Mouse (Mus musculus): Measurements from ENCODE around the gene Ifrd2.
"Not testable (repeated sequence)": the region's sequence is repeated elsewhere in the genome, so short reads cannot be mapped to it uniquely, and the experiment has no call there.

The Ifrd2 gene

DNA sequence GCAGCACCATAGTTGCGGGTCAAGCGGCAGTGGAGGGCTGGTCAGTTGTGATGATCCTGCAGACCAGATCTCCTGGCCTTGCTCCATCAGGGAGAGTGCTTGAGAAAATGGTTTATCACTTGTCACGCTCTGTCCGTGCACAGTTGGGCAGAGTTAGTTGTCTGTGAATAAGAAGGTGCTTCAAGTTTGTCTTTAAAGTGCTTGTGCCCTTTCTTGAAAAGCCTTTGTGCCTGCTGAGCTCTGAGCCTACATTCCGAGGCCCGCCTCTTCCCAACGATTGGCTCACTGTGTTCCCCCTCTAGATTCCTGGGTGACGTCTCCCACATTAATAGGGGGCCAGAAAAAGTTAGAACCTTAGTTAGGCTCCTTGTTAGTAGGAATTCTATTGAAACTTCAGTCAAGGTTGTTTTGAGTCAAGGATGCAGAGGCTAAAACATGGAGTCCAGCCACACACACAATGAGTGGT lies 35.5 kb upstream of the Ifrd2 start:
- DNase-seq (ENCODE audit: low read depth, low spot score), result no peak

DNA sequence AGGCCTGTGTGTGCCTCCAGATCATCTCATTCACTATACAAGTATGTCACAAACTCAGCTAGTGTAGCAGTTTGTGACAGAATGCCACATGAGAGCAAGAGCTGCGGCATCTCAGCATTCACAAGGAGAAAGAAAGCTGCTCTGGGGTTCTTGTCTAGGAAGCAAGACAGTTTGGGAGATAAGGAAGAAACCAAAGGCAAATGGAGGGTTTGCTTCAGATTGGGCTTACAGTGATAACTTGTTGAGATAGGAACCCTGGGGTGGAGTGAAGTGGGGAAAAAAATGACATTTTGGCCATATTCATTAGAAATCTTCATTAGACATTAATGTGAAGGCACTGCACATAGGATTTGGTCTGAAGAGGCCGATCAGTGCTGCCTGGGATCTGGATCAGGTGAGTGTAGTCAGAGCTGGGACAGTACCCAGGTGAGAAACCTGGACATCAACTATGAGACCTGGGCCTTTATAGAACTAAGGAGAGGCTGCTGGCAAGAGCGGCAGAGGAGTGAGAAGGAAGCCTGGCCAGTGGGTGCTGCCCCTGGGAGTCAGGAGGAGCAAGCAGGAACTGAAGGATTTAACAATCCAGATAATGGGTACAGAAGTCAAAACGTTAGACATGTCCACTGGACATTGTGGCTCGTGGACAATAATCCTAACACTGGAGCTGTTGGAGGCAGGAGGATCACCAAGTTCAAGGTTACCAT lies 34.6 kb upstream of the Ifrd2 start:
- no peak for DNase-seq (ENCODE audit: low read depth, low spot score)

DNA sequence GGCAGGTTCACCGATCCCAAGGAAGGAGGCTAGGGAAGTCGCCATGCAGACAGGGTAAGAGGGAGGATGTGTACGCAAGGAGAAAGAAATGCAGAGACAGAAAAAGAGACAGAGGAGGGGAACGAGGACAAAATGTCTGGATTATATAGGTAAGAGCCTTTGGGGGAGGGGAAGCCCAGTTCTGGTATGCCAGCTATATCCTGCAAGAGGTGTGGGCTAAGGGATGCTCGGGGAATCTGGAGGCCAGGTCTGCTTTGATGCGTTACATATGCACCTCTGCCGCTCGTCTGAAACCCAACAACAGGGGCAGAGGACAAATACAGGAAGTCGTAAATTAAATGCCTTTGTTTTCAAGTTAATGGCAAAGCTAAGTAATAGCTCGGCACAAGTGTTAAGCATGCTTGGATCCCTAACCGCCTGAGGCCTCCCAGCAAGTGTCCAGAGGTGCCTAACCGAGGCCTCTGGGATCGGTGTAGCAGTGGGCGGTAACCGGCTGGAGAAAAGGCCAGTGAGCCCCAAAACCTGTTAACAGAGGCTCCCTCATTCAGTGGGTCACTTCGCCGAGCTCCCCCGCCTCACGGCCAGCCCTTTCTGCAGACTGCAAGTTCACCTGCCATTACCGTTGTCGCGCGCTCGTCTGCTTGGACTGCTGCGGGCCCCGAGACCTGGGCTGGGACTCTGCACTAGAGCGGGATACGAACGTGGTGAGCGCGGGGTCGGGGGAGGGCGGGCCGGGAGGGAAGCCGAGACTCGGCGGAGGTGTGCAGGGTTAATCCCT lies 33.7 kb upstream of the Ifrd2 start:
- no peak for DNase-seq (ENCODE audit: low read depth, low spot score)

DNA sequence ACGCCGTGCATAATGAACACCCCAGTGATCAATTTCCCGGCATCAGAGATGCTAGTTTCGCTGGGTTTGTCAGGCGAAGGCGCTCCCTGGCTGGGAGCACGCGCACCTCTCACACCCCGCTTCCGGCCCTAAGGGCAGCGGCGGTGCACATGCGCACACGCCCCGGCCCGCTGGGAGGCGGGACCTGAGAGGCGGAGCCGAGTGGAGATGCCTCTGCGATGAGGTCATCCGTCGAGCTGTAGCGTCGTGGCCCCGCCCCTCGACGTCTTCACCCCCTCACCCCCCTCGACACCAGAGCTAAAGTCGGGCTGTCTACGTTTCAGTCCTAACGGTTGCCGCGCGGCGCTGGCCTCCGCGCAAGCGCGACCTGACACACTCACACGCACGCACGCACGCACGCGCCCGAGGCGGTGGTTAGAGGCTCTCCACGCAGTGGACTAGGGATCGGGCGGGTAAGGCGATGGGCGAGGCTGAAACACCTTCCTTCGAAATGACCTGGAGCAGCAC lies 33.1 kb upstream of the Ifrd2 start:
- DNase-seq (ENCODE audit: low read depth, low spot score), result peak; percentile 97

DNA sequence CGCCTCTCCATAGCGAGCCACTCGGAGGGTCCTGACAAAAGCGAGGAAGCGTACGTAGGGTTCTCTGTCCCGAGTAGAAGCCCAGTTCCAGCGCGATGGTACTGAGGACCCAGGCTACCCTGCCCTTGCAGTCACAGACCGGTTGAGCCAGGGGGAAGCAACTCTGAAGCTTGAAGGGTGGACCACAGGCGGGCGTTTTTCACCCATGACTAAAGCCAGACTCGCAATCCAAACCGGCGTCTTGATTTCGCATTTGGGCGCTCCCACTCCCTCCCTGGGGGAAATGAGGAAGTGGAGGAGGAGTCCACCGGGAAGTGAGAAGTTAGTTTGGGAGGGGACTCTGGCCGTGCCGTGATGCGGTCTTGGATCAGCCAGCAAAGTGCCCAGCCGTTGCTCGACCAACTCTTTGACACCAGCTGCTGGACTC lies 32.4 kb upstream of the Ifrd2 start:
- DNase-seq (ENCODE audit: low read depth, low spot score), result no peak

DNA sequence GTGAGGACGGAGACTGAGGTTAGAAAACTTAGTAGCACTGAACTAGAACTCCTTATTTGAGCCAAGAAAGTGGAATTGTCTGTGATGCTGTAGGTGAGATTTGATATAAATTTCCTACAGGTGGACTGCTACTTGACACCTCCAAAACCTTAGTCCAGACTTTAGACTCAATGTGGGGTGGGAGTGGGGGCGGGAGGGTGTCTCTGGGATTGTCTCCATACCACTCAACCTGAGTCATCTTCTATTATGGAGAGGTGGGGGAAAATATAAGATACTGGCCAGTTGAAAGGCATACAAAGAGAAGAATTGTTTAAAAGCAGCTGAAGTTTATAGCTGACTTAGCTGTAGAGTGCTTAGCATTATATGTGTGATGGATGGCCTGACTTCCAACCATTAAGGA lies 31.7 kb upstream of the Ifrd2 start:
- DNase-seq (ENCODE audit: low read depth, low spot score), result no peak

DNA sequence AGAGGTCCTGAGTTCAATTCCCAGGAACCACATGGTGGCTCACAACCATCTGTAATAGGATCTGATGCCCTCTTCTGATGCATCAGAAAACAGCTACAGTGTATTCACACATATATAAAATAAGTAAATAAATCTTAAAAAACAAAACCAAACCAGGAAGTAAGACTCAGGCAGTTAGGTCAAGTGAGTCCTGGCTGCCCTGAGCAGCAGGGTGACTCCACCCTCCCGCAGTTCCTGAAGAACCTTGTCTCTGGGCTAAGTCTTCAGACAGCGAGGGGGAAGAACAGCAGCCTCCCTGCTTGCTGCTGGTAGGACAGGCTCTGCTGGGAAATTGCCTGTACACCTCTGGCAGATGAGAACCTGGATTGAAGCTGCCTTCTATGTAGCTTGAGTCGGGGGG lies 31.1 kb upstream of the Ifrd2 start:
- no peak for DNase-seq (ENCODE audit: low read depth, low spot score)

DNA sequence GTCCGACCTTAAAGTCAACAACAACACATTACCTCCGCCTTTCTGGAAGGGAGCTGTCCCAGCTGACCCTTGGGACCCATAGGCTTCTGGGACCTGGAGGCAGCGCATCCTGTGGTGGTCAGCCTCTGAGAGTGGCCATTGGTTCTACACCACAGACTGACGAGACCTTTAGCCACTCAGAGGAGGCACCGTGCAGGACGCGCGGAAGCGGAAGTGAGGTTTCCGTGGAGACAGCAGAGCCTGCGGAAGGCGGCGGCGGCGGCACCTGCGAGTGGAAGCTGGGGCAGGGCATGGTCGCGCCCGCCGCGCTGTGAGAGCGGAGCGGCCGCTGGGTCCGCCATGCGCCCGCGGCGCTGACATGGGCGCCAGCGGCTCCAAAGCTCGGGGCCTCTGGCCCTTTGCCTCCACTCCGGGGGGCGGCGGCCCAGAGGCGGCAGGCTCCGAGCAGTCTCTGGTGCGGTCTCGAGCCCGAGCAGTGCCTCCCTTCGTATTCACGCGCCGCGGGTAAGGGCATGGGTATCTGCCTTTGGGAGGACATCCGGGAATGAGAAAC lies 24.3 kb upstream of the Ifrd2 start, which contains the start of gene Tusc2:
Gene Tusc2, plus strand, starts transcription at position 227 of the 553 bp plus-strand sequence.
- peak; percentile 88 for DNase-seq (ENCODE audit: low read depth, low spot score)

DNA sequence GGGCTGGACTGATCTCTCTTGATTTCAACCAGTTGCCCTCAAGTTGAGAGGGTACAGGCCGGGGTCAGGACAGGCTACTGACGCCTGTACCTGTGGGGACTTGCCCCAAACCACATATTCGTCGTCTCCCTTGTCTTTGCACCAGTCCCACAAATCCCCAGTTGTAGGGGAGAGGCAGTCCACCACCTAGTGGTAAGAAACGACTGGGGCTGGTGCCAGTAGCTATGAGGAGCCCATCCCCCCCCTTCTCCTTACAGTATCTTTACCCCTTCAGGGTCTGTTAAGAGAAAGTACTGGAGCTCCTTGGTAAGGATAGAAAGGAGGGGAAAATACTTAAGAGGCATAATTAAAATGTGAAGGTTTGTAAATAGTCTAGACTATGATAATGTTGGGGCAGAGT lies 21.9 kb upstream of the Ifrd2 start:
- DNase-seq (ENCODE audit: low read depth, low spot score), result not testable (repeated sequence)

DNA sequence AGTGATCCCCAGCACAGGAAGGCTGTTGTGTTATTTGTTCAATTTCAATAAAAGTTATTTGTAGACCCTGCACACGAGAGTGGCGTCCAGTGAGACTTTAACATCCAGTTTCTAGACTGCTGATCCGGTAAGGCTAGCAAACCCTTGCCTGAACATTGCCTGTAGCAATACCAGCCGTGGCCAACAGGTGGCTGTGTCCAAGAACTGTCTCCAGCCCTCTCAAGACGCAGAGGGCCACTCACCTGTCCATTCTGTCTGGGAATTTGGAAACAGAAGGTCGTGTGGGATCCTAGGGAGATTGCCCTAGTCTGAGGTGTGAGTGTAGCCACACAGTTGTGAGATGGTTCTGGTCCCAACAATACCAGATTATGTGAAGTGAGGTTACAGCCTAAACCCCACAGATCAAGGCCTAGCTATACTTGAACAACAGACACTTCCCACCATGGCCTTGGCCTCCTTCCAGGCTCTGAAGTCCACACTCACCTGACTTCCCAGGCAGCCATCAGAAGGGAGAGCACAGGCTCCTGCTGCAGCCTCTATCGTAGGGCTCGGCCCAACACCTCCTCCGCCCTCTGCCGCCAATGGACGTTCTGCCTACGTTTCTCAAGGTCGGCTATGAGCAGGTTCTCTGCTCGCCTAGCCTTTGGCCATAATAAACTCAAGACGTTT lies 21.3 kb upstream of the Ifrd2 start:
- no peak for DNase-seq (ENCODE audit: low read depth, low spot score)

DNA sequence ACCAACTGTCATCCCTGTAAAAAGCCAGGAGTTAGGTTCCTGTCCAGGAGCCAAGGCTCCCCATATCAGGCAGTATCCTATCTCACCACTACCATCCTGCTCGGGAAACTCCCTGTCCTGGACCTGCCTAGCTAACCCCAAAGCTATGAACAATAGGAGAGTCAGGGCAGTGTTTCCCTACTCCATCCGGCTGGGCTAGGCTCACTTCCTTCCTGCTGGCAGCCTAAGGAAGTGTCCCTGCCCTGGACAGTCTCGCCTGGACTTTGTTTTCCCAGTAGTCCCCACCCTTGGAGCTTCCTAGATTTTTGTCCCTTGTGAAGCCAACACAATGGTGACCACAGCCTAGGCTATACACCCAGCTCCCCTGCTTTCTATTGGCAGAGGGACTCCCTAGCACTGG lies 20.6 kb upstream of the Ifrd2 start:
- no peak for DNase-seq (ENCODE audit: low read depth, low spot score)

DNA sequence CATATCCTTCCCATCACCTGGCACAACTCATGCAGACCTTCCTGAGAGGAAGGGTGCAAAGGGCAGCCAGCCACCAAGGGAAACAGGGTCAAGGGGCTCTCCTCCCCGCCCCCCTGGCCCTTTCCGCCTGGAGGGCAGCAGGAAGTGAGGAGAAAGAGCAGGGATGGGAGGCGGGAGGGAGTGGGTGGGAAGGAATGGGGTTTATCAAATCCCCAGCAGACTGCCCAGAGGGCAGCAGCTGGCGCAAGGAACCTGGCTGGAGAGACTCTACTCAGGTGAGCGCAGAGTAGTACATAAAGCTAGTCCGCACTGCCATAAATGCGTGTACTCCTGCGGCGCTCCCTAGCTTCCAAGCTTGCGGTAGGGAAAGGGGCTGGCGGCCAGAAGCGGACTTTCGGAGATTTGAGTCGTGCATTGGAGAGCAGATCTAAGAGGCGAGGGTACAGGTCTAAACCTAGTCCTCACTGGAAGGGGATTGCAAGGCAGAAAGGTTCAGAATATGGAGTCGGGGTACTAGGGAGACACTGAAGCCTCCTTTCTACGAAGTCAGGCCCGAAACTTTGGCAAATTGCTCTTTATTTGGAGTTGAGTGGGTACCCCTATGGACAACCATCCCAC lies 19.6 kb upstream of the Ifrd2 start, which contains the start of gene Hyal2:
Gene Hyal2, plus strand, starts transcription at position 244 of the 618 bp plus-strand sequence.
- no peak for DNase-seq (ENCODE audit: low read depth, low spot score)

DNA sequence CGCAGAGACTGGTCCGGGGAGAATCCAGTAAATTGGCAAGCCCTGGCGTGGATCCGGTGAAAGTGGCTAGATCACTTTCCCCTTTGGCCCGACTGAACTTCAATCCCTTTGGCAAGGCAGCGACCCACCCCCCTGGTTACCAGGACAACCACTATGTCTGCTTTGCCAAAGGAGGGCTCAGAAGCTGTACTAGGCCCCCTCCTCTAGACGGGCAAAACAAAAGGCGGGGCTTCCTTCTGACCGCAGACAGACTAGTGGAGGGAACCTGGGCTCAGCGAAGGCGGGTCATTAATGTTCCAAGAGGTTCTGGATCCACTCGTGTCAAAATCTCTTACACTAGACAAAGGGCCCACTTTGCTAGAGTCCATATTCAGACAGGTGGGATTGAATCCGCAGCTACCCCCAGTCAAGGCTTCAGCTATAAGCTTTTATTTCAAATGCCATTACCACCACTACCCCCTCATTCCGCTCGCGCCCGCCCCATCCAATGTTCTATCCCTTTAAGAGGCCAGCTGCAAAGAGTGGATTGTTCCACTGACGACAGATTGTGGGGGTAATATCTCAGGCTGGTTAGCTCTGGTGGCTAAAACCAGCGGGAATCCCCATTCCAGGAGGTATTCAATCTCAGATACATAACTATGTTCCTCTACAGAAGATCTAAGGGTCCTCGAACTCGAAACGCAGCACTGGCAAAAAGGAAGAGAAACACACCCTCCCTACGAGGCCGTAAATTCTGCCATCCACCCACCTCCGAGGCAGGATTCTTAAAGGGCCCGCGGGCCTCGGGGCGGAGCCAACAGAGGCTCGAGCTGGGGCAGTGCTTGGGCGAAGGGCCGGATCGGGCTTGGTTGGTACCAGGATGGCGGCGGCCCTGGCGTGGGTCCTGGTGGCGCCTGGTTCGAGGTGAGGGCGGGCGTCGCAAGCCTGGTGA lies 18.8 kb upstream of the Ifrd2 start:
- DNase-seq (ENCODE audit: low read depth, low spot score), result no peak

DNA sequence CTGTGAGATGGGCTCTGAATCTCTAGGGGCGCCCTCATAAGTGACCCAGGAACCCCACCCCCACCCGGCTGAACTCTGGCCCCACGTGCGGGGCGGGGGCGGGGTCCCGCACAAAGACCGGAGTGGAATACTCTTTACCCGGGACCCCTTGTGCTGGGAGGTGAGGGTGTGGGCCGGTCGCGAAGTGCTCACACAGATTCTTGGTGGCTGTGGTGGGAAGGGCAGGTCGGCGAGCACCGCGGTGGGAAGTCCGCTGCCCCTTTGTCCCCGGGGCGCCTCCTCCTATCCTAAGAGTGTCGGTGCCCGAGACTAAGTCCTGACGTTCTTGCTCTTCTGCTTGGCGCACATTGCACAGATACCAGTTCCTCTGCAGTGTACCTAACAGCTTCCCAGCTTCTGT lies 18.2 kb upstream of the Ifrd2 start:
- DNase-seq (ENCODE audit: low read depth, low spot score), result no peak

DNA sequence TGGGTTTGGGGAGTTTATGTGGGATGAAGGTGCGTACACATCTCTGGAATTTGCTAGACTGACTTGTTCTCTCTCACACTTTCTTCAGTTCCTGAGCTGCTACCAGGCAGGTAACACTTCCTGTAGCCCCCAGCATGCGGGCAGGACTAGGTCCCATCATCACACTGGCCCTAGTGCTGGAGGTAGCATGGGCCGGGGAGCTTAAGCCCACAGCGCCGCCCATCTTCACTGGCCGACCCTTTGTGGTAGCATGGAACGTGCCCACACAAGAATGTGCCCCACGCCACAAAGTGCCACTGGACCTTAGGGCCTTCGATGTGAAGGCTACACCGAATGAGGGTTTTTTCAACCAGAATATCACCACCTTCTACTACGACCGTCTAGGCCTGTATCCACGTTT lies 17.4 kb upstream of the Ifrd2 start:
- DNase-seq (ENCODE audit: low read depth, low spot score), result no peak

DNA sequence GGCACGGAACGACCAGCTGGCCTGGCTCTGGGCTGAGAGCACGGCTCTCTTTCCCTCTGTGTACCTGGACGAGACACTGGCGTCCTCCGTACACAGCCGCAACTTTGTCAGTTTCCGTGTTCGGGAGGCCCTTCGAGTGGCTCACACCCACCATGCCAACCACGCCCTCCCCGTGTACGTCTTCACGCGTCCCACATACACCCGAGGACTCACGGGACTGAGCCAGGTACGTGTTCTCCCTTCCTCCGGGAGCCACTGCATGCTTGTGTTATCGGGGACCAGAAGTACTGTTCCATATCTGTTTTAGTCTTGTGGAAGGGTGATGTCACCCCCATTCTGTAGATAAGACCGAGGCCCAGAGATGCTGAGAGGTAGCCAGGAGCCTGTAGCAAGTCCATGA lies 16.6 kb upstream of the Ifrd2 start:
- no peak for DNase-seq (ENCODE audit: low read depth, low spot score)

DNA sequence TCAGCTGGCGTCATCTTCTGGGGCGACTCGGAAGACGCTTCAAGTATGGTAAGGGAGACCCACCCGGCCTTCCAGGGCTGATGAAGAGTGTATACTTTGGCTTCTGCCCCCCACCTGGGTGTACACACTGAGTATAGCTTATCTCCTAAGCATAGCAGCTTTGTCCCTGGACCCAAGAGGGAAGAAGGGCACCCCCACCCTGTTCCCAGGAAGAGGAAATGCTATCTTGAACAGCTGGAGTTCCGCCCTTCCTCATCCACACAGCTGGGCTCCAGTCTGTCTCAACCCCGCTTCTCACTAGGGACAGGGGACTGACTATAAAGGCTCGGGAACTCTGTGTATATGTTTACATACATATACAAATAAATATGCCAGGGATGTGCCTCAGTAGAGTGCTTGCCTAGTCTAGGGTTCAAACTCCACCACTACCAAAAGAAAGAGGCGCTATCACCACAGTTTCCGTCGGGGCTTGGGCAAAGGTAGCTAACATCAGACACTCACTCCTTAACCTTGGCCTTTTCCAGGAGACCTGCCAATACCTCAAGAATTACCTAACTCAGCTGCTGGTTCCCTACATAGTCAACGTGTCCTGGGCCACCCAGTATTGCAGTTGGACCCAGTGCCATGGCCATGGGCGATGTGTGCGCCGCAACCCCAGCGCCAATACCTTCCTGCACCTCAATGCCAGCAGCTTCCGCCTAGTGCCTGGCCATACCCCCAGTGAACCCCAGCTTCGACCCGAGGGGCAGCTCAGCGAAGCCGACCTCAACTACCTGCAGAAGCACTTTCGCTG lies 15.7 kb upstream of the Ifrd2 start:
- DNase-seq (ENCODE audit: low read depth, low spot score), result no peak

DNA sequence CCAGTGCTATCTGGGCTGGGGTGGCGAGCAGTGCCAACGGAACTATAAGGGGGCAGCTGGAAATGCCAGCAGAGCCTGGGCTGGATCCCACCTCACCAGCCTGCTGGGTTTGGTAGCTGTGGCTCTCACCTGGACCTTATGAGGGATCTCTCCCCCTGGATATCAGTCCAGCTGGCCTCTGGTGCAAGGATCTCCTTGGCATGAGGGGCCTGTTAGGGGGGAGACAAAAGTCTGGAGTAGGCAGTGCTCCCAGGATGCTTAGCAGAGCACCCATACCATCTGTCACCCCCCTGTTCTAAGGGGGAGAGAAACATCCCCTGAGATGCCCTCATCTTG lies 15.1 kb upstream of the Ifrd2 start:
- no peak for DNase-seq (ENCODE audit: low read depth, low spot score)

DNA sequence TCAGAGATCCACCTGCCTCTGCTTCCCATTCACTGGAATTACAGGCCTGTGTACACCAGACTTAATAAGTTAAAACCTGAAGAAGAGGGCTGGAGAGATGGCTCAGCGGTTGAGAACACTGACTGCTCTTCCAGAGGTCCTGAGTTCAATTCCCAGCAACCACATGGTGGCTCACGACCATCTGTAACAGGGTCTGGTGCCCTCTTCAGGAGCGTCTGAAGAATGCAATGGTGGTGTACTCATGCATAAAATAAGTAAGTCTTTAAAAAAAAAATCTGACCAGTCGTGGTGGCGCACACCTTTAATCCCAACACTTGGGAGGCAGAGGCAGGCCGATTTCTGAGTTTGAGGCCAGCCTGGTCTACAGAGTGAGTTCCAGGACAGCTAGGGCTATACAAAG lies 13.7 kb upstream of the Ifrd2 start:
- not testable (repeated sequence) for DNase-seq (ENCODE audit: low read depth, low spot score)
